Mouse (Mus musculus) kidney, embryonic 15.5 days (tissue): Measurements from ENCODE around the gene Fam240b. TPM values are rescaled to one million over a fixed set of nuclear protein-coding genes. Genes with fewer than 3 reads are reported as not detected.

Experiments used
- ATAC-seq: fragments of 200-750 bp; cut with Nextera tagmentation; replicated peaks from 2 replicates; pipeline ENCODE4 v1.8.0; 2017; ENCODE audit warnings: moderate TSS enrichment; ENCODE audit not compliant: low FRiP score
- H3K27ac ChIP-seq: fragments of 300-500 bp; sonication (generic); 2 replicates; pipeline ENCODE4 v1.5.1; 2015; ENCODE audit warnings: mild to moderate bottlenecking, inconsistent platforms
- H3K27me3 ChIP-seq: fragments of 300-500 bp; sonication (generic); 2 replicates; pipeline ENCODE4 v1.6.1; 2015; ENCODE audit warnings: inconsistent platforms
- H3K36me3 ChIP-seq: fragments of 300-500 bp; sonication (generic); 2 replicates; pipeline ENCODE4 v1.6.1; 2015; ENCODE audit warnings: inconsistent platforms
- H3K4me1 ChIP-seq: fragments of 300-500 bp; sonication (generic); 2 replicates; pipeline ENCODE4 v1.6.1; 2015; ENCODE audit warnings: inconsistent platforms
- H3K4me2 ChIP-seq: fragments of 300-500 bp; sonication (generic); 2 replicates; pipeline ENCODE4 v1.6.1; 2015; ENCODE audit warnings: moderate library complexity, mild to moderate bottlenecking, inconsistent platforms
- H3K4me3 ChIP-seq: fragments of 300-500 bp; sonication (generic); replicated peaks from 2 replicates; pipeline ENCODE4 v1.5.1; 2015; ENCODE audit warnings: mild to moderate bottlenecking, inconsistent platforms
- H3K9ac ChIP-seq: fragments of 300-500 bp; sonication (generic); 2 replicates; pipeline ENCODE4 v1.6.1; 2015; ENCODE audit warnings: mild to moderate bottlenecking, inconsistent platforms
- H3K9me3 ChIP-seq: fragments of 300-500 bp; sonication (generic); replicated peaks from 2 replicates; pipeline ENCODE4 v1.6.1; 2016; ENCODE audit warnings: inconsistent platforms
- WGBS: fragments of 180-500 bp; shearing (Covaris S2); methylation state at CpG from one replicate; pipeline ENCODE4 v1.1.7; 2015; ENCODE audit warnings: mixed read lengths; 5-methylcytosine and 5-hydroxymethylcytosine counted together
- polyA plus RNA-seq: library from polyadenylated mRNA; unstranded; fragments of >200 nt; fragmentation: Nextera tagmentation; extraction: Ambion mirVana; gene quantifications from 2 replicates; pipeline ENCODE4 v1.2.1, GENCODE M21; 2015

Gene Fam240b
- polyA plus RNA-seq, 1 experiment from 2014 or later = not detected

DNA sequence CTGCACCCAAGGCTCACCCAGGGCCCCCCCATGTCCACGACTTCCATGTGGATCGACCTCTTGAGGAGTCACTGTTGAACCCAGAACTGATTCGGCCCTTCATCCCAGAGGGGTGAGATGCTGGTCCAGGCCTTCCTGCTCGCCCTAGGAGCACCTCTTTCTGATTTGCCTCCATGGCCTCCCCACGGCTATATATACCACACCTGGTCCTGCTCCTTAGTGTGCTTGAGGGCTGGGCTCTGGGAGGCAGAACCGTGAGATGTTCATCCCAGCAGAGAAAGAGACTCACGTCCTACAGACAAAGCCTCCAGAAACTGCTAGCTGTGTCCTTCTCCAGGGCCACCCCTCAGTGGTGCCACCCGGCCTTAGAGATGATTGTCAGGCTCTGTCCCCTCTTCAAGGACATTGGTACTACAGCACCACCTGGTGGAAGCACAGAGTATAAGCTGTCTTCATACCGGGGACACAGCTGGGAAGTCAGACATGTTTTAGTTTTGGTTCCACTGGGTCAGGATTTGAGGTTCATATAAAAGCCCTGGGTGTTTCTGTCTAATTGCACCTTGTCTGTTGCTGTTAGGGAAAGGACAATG is 58.6 kb downstream of the Fam240b start:
- WGBS = 52% methylated on average over 9 of the region's 9 CpGs
- no peaks in the 10 kb centered on the region for H3K9me3 ChIP-seq
- peak; percentile 61 for ATAC-seq

DNA sequence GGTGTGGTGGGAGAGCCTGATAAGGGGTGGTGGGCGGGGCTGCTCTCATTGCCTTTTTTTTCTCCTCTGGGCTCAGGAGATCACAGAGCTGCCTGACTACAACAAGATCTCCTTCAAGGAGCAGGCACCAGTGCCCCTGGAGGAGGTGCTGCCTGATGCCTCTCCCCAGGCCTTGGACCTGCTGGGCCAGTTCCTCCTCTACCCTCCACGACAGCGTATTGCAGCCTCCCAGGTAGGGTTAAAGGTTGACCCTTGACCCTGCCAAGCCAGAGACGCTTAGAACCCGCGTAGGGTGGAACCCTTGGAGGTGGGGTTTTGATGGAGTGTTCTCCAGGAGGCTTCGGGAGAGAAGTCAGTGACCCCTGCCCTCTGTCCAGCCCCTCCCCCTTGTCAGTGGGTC is 59.8 kb downstream of the Fam240b start:
- H3K27ac ChIP-seq = no peak overlapping the region
- H3K4me1 ChIP-seq = peaks cover 6% of the 10 kb centered on the region
- no peak overlapping the region for H3K9ac ChIP-seq
- H3K36me3 ChIP-seq = 0 out of 2 replicates have a peak, but pooled peaks cover 4% of the 10 kb centered on the region
- H3K27me3 ChIP-seq = no peaks in the 10 kb centered on the region
- H3K9me3 ChIP-seq = no peaks in the 10 kb centered on the region
- WGBS = 66% methylated on average over 7 of the region's 7 CpGs
- H3K4me2 ChIP-seq = no peak overlapping the region
- ATAC-seq = no peak
- no peak overlapping the region for H3K4me3 ChIP-seq

More for the DNA sequence above, 58.6 kb downstream of the Fam240b start:
- no peak overlapping the region for H3K4me2 ChIP-seq
- 0 out of 2 replicates have a peak, but pooled peaks cover 4% of the 10 kb centered on the region for H3K36me3 ChIP-seq
- no peak overlapping the region for H3K27ac ChIP-seq
- H3K27me3 ChIP-seq = no peaks in the 10 kb centered on the region
- H3K4me1 ChIP-seq = 0 out of 2 replicates have a peak, but pooled peaks cover 2% of the 10 kb centered on the region
- no peak overlapping the region for H3K4me3 ChIP-seq
- no peak overlapping the region for H3K9ac ChIP-seq

DNA sequence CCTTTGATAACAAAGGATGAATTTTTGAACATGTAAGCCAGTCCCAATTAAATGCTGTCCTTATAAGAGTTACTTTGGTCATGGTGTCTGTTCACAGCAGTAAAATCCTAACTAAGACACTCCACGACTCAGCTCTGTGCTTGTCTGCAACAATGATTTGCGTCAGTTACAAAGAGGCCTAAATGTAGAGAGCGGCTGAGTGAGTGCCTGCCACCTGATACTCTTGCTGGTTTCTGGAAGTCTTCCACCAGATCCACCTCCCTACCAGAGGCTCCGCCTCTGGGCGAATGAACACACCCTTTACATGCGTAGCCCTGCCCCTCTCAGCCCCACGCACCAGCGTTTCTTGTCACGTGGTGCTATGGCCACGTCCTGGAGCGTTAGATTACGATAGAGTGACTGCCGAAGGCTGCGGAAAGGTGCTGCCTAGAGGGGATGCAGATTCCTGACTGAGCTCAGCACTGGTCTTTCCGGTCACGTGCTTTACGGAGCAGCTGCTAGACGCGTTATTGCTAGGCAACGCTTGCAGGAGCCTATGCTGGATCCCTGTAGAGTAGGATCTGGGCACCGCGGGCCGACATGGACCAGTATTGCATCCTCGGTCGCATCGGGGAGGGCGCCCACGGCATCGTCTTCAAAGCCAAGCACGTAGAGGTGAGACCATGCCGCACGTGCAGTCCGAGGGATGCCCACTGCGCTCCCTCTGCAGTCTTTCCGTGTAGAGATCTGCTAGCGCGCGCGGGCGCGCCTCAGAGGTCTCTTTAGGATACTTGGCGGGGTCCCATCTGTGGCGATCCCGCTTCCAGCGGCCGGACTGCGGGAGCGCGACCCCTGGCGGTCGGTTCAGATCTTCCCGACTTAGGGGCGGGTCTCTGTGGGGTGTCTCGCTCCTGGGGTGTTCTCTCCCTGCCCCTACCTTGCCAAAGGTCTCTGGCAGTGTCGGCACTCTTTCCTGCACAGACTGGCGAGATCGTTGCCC is 65.3 kb downstream of the Fam240b start, which contains the start of gene Cdk20:
Cdk20 (plus strand) TSS at position 298 of the 979 bp plus-strand sequence.
- H3K9me3 ChIP-seq = no peaks in the 10 kb centered on the region
- under 1% methylated on average over 57 of the region's 57 CpGs for WGBS
- H3K36me3 ChIP-seq = 0 out of 2 replicates have a peak, but pooled peaks cover 4% of the 10 kb centered on the region
- H3K9ac ChIP-seq = peak within 1 kb of the TSS; percentile 53
- H3K27ac ChIP-seq = peak within 1 kb of the TSS; percentile 93
- peak within 1 kb of the TSS; percentile 62 for H3K4me3 ChIP-seq
- H3K27me3 ChIP-seq = no peaks in the 10 kb centered on the region
- H3K4me2 ChIP-seq = peak within 1 kb of the TSS; percentile 84
- peak; percentile 98 for ATAC-seq
- peaks cover 15% of the 10 kb centered on the region for H3K4me1 ChIP-seq

Other genes with a start within 250 kb of the Fam240b start
- gene Cdc14b, start 222.5 kb downstream of the Fam240b start, polyA plus RNA-seq = 14.8 and 17.5 TPM in 2 replicates
- 56.5 and 58.1 TPM in 2 replicates for gene Aaed1, start 185.1 kb downstream of the Fam240b start, polyA plus RNA-seq
- gene Ctsl, start 126.9 kb downstream of the Fam240b start, polyA plus RNA-seq = 306 and 318 TPM in 2 replicates
- 10.4 and 12.8 TPM in 2 replicates for gene Cdk20, start 65.5 kb downstream of the Fam240b start, polyA plus RNA-seq